Mouse (Mus musculus) lung, postnatal 36 days (tissue): ENCODE results near the gene Palld.

ENCODE experiments used
- DNase-seq: peaks from one replicate; pipeline ENCODE4 v3.0.0; 2022; ENCODE audit warnings: mixed read lengths

Palld gene

DNA sequence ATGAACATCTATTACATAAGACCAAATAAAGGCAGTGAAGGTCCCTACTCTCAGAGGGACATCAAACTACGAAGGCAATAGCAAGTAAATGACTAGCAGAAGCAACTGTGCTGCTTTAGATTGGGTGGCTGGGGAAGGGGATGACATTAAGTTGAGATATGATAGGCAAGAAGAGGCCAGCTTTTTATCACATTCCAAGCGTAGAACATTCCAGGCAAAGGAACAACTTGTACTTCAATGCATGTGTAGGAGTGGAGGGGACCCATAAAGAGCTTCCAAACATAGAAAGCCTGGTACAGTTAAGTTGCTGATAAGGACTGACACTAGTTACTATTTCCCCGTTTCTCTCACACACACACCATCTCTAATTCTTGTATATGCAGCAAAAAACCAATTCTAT, 221.3 kb downstream of the Palld start:
- no peak for DNase-seq

DNA sequence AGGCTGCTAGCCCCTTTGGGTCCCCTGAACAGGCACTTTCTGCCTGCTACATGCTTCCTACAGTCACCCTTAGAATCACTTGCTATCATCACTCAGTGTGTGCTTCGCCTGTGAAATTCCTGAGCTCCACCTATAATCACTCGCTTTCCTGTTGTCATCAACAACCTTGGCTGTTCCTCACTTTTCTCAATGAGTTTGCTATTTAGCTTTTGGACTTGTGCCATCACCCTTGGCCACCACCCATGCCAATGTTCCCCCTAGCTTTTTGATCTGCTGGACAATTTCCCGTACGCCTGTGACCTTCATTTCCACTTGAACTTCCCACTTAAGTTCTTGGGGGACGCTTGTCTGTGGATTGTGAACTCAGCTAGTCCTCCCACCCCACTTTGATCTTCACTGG, 225.3 kb downstream of the Palld start:
- peak; percentile 21 for DNase-seq

DNA sequence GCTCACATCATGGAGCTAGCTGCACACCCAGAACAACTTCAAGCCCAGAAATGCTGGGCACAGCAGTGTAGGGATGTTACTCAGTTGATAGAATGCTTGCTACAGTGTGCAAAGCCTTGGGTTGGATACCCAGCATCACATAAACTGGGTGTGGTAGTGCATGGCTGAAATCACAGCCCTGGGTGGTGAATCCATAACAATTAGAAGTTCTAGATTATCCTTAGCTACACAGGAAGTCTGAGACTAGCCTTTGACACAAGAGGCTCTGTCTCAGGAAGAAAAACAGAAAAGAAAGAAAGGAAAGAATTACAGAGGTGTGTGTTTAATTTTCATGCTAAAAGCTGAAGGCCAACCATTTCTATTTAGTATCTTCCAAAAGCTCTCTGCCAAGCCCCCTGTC, 231.3 kb downstream of the Palld start:
- DNase-seq = no peak

- no peak for DNase-seq
Observed at GRCm38 (mm10) chr8:61670376-61670775, 232.1 kb downstream of the Palld start.

GRCm38 (mm10) chr8:61666919-61667318, 235.6 kb downstream of the Palld start:
- no peak for DNase-seq

DNA sequence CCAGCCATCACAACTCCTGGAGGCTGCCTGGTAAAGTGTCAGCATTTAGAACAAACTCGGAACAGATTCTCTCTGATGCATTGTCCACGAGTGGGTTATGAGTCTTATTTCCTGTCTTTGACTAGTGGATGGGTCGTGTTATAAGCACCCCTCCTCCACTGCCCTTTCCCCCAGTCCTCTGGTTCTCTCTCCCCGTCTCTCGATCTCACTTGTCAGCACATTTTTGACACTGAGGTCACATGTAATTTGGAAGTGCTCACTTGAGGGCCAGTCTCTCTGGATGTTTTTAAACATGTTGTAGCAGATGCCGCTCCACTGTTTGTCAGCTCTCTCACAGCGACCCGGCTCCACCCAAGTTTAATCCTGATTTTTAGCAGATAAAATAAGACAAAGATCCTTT, 237.5 kb downstream of the Palld start:
- peak; percentile 67 for DNase-seq

DNA sequence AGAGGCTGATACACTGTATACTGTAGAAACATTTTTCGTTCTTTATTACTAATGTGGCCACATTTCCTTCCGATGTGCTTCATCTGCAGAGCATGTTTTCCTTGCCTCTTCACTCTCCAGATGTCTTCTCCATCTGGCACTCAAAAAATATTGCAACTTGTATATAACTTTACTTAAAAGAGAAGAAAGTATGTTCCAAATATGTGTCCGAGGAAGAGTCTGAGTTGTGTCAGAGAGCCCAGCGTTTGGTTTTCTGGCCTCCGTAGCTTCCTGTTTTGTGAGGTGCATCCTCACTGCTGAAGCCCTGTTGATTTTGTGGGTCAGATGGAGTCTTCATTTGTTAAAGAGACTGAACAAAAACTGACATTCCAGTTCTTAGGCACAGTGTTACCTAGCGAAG, 238.3 kb downstream of the Palld start:
- peak; percentile 28 for DNase-seq

DNA sequence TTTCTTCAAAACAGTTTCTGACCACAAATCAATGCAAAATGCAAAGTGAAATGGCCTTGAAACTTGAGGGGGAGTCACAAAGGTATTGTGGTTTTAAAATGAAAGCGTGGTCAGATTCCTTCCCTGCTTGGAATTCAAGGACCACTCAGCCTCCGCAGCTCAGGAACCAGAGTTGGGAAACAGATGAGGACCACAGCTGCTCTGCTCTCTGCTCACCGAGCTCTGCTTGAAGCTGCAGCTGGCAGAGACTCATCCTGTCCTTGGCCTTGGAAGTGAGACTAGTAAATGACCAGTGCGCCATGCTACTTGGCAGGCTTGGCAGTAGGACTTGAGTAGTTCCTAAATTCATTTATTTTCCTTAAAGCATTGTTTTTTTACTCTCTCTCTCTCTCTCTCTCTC, 239.7 kb downstream of the Palld start:
- no peak for DNase-seq

- DNase-seq = no peak
Observed at GRCm38 (mm10) chr8:61661611-61662010, 240.9 kb downstream of the Palld start.

- no peak for DNase-seq
Observed at GRCm38 (mm10) chr8:61660961-61661360, 241.5 kb downstream of the Palld start.

- DNase-seq = peak; percentile 34
Observed at GRCm38 (mm10) chr8:61651955-61652354, 250.5 kb downstream of the Palld start.

- DNase-seq = no peak
Observed at GRCm38 (mm10) chr8:61646195-61646835, 256.2 kb downstream of the Palld start.

GRCm38 (mm10) chr8:61645642-61646041, 256.8 kb downstream of the Palld start:
- DNase-seq = no peak

DNA sequence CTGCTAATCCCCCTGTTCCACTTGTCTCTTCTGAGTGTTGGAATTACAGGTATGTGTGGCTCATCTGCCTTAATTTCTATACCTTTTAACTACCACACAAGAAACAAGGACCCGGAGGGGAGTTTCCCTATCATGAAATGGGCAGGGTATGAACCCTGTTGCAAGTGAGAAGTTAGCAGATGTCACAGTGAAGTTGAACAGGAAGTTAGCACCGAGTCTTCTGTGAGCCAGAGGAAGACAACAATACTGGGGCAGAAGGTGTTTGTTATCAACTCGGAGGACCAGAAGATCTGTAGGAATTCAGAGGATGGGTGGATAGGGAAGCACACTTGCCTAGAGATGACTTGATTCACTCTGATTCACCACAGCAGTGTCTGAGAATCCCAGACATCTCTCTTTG, 259.3 kb downstream of the Palld start:
- DNase-seq = no peak

- peak; percentile 68 for DNase-seq
Observed at GRCm38 (mm10) chr8:61642358-61642847, 260.1 kb downstream of the Palld start.

DNA sequence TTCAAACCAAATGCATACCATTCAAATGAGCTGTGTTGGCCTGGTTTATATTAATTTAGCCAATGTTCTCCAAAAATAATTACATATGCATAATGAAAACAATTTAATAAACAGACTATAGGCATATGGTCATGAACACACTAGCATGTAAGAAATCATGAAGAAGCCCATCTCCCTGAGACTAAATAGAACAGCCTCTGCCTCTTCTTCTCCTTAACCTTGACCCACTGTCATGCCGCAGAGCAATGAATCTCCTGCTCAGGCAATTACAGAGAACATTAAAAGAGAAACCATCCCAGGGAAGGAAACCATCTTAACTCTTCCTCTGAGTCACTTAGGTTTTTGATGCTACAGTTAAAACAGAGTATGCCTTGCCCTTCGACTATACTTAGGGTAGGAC, 262.9 kb downstream of the Palld start:
- no peak for DNase-seq

- no peak for DNase-seq
Observed at GRCm38 (mm10) chr8:61639008-61639407, 263.5 kb downstream of the Palld start.

- DNase-seq = no peak
Observed at GRCm38 (mm10) chr8:61637736-61638135, 264.8 kb downstream of the Palld start.

DNA sequence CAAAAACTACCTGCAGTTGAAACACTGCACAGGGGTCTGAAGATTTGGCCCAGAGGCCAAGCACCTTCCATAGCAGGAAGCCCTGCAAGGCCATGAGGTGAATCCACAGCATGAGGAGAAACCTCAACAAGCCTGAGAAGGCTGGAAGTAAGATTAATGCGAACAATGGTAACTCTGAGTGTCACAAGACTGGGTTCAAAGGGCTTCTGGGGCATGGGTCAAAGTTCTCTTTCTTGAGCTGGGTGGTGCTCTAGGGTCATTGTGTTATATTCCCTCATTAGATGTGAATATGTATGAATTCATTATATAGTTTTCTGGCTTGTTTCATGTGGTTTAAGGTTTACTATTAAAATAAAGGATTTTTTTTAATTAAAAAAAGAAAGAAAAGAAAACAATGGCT, 267.7 kb downstream of the Palld start:
- no peak for DNase-seq

DNA sequence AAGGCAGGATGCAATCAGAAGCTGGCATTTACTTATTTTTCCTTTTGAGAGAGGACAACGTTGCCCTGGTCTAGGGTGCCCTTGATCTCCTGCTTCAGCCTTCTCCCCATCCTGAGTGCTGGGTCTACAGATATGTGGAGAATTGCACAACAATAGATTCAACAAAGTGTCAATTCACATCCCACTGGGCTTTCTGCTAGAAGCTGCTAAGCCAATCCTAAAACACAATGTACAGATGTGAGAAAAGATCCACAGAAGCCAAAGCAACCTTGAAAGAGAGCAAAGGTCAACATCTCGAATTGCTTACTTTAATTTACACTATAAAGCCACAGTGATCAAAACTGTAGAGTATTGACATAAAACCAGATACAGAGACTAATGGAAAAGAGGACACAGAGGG, 270.2 kb downstream of the Palld start:
- no peak for DNase-seq

DNA sequence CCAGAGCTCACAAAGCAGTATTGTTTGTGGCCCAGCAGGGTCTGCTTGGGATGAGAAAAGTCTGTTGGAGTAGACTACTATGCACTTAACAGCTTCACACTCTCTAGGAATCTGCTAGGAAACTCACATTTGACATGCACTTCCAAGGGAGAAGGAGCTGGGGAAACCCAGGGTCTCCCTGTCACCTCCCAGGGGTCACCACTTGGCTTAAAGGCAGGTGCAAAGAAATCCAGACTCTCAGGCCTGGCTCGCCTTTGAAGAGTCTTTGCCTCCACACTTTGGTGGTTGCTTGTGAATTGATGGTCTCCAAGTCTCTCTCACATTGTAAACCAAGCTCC, 272.9 kb downstream of the Palld start:
- DNase-seq = no peak

DNA sequence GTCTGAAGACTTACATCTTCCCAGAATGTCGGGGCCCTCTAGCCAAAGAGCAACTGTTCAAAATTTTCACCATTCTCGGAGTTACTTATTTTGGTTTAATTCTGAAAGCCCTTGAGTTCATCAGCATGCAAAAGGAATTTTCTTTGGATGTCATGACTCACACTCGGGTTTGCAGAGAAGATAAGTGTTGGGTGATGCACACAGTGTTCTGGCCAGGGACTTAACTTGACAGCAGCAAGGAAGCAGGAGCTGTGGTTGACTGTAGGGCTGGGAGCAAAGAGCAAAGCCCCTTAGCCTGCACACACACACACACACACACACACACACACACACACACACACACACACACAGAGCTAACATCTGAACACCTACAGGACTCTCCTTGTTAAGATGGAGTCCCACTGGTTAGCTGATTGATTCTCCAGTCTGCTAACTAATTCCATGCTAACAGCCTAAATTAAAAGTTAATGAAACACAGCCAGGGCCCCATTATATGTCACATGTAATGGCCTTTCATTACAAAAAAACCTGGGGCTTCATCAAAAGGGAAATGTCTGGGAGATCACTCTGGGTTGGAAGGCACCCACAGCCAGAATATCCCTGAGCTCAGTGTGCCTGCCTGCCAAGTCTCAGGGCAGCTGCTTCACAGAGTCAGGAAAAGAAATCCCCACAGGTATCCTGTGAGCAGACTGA, 273.4 kb downstream of the Palld start:
- no peak for DNase-seq

- DNase-seq = no peak
Observed at GRCm38 (mm10) chr8:61626246-61626952, 276.1 kb downstream of the Palld start.

DNA sequence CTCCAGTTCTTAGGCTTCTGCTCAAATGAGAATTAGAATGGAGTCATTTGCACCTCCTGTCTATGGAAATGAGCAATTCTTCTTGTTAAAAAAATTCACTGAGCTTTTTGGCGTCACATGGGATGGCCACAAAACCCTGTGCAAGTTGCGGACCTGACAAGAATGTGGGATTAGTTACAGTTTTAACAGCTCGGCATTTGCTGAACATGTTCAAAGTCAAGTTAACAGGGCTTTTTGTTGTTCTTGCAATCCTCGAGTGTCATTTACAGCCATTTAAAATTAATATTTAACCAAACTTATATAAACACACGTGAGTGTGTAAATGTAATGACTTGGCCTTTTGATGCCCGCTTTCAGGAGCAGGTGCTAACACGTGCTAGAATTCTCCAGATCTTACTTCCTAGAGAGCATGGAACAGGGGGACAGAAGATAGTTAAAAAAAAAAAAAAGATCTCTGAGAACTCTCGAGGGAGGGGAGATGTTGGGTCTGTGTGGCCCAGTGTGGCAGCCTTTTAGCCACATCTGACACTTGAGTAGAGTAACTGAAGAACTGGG, 276.8 kb downstream of the Palld start:
- DNase-seq = no peak
